Mouse (Mus musculus) urinary bladder, postnatal 10 days (tissue): ENCODE measurements around the gene Aco2.

Source experiments
- DNase-seq: peaks from one replicate; pipeline ENCODE4 v3.0.0; 2022; ENCODE audit warnings: low spot score

The Aco2 gene

GRCm38 (mm10) chr15:81872262-81873136 lies at the start of gene Aco2:
Gene Aco2, plus strand, starts transcription at chr15:81872309.
- DNase-seq = peak; percentile 96

DNA sequence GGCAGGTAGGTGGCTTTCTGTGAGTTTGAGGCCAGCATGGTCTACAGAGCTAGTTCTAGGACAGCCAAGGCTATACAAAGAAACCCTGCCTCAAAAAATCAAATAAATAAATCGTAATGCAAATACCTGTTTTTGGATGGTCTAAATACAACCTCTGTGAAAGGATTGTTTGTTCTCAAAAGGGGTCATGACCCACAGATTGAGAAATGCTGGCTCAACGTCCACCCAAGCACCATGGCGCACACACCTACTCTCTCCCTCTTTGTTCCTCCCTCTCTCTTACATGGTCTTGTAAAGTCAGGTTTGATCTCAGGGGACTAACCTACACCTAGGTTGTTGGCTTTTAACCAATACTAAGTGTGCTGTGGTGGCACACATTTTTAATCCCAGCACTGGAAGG lies 49.5 kb upstream of the Aco2 start:
- no peak for DNase-seq

- no peak for DNase-seq
These were observed 47.3 kb upstream of the Aco2 start for GRCm38 (mm10) chr15:81824832-81825231.

GRCm38 (mm10) chr15:81828426-81829207 lies 43.5 kb upstream of the Aco2 start:
- no peak for DNase-seq

DNA sequence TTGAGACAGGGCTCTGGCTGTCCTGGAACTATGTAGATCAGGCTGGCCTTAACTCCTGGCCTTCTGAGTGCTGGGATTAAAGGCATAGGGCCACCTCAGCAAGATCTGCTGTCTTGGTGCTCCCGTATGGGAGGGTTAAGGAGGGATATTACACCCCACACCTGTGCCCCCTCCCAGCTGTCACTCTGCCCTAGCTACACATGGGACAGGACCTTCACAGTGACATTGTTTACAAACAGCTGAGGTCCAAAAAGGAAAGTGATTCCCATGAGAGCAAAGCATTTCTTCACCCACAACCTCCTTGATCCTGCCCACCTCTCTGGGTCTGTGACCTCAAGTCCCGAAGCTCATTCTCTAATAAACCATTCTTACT lies 42.9 kb upstream of the Aco2 start:
- no peak for DNase-seq

DNA sequence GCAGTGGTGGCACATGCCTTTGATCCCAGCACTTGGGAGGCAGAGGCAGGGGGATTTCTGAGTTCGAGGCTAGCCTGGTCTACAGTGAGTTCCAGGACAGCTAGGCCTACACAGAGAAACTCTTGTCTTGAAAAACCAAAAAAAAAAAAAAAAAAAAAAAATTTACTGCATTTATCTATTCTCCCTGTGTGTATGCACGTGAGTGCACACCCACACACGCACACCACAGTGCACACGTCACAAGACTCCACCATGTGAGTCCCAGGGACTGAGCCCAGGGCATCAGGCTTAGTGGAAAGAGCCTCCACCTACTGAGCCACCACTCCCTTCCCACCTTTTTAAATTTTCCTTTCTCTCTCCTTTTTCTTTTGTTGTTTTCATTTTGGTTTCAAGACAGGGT lies 41.6 kb upstream of the Aco2 start:
- DNase-seq = no peak

DNA sequence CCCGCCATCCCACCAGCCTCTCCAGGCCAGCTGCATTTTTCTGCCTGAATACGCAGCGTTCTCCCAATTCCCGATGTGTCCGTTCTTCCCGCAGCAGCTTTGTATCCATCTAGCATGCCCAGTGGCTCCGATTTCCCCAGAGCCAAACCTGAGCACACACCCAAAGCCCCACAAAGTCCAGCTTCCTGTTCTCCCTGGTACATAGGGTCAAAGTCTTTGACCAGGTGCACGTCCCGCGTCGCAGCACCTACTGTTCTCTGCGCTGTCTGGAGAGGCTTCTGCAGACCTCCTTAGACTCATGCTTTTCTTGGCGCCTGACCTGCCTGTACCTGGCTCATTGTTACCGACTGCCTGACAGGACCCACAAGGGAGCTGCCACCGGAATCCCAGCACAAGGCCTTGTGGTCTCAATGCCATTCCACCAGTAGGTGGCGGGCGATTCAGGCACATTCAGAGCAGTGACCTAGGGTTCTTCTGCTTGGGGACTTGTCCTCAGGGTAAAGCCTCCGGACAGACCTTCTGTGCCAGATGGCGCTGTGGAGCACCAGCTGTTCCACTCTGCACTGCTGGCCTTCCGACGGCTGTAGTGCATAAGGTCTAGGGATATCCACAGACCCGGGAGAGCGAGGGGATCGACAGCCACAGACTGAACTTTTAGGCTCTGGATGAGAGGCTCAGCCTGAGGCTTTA lies 40.8 kb upstream of the Aco2 start:
- DNase-seq = peak; percentile 73

DNA sequence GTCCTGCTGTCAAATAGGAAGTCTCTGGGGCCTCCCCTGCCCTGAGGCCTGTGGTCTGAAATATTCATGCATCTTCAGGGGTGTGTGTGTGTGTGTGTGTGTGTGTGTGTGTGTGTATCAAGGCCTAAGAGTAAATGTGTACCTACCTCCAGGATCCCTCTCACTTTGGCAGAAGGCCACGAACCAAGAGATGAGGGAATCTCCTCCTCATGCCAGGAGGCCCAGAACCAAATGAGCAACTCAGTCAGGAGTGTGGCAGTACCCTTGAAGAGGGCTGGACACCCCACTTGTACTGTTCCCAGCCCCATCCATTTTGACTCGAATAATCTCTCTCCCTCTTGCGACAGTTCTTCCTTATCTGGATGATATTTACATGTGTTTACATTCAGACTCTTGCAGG lies 39.9 kb upstream of the Aco2 start:
- DNase-seq = no peak

DNA sequence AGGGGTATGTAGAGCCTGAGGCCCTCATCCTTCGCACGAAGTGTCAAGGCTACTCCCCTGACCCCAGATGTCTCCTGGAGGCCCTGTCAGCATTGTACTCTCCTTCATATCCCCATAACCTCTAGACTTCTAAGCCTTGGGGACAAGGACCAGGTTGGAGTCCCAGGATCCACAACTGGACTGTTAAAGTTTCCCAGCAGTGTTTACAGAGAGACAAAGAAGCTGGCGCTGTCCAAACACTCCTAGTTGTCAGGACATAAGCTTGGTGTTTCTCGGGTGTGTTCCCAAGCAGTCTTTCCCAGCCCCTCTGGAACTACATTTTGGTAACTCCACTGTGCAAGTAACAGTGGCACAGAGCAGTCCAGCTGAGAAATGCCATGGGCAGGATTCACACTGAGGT lies 38.6 kb upstream of the Aco2 start:
- DNase-seq = no peak

- no peak for DNase-seq
These were observed 37.8 kb upstream of the Aco2 start for GRCm38 (mm10) chr15:81834171-81834841.

DNA sequence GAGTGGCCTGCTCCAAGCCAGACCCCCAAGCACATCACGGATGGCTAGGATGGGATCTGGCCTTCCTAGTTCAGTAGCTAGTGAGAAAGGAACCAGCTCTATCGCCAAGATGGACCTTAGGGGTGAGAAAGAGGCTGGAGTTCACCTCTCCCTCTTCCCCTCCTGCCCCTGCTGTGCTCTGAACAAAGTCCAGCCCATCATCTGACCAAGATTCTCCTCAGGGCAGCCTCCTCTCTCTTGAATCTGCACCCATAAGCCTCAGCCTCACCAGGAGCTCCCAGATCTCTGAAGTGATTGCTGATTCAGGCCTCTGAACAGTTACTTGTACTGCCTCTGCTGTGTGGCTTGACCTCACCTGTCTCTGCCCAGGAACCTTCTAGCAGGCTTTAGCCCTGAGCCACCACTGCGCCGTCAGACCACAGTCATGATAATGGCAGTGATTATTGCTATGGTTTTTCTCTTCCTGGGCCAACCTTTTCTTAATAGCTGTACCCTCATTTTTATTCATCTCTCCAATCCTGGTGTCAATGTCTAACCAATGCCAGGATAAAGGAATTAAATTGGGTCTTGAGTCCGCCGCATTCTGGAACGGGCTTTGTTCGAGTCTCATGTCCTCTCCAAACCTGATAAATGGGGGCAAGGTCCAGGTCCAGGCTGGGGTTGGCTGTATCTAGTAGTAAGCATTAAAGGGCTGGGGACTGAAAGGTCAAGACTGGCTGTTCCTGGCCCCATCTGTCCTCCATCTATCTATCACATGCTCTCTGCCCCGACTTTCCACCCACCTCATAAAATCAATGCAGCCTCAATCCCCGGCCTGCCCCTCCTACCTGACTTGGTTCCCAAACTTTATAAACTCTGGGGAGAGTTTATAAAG lies 36.9 kb upstream of the Aco2 start:
- no peak for DNase-seq

DNA sequence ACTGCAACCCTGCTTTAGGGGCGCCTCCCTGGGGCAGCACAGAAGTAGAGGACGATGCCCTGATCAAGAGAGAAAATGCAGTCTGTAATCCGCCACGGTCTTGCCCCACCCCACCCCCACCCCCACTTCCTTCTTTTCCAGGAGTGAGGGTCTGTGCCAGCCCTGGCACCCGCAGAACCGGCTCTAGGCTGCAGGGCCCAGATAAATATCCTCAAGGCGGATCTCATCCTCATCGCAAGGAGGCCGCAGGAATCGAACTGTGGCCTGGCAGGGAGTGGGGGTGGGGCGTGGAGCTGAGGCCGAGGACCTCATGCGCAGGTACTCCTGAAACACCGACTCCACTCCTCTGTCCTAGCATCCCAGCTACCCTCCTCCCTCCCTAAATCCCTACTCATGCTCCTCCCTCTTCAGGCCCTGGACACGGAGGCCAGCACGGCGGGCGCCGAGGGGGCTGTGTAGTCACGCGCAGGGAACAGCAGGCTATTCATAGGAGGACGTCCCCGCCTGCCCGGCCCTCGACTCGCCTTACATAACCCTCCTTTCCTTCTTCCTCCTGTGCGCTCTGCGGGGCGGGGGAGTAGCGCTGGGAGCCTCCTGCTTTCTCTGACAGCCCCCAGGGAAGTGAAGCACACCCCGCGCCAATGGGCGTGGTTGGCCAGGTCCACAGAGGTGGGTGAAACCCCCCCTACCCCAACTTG lies 35.8 kb upstream of the Aco2 start:
- DNase-seq = peak; percentile 46

DNA sequence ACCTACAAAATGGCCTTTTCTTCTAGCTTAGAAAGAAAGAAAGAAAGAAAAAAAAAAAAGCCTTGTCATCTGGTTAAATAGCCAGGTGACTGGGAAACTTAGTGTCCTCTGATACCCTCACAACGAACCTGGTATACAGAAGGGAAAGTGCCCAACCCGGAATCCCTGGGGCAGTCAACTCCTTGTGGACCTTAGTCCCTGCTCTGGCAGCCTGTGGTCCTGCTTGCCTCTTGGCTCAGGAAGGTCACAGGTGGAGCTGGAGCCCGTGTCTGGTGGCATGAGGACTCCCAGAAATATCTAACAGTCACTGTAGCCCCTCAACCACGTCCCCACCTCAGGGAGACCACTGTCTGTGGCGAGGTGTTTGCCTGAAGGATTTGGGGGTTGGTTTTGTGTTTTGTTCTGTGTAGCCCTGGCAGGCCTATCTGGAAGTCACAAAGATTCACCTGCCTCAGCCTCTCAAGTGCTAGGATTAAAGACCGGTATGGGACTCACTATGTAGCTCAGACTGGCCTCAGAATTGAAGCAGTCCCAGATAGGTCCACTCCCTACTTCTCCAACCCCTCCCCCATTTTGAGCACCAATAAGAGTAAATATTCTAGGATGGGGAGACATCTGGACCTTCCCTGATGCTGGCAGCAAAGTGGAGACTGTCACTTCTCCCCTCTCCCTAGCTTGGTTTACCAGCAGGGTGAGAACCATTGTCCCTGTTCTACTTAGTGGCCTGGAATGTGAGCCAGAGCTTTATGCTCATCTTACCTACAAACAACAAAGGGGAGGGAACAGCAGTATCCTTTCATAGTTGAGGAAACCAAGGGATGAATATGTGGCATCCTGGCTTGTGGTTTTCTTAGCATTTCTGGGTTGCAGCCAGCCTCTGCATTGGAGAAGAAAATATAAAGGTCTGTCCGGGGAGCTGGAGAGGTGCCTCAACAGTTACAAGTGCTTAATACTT lies 34.9 kb upstream of the Aco2 start:
- no peak for DNase-seq

DNA sequence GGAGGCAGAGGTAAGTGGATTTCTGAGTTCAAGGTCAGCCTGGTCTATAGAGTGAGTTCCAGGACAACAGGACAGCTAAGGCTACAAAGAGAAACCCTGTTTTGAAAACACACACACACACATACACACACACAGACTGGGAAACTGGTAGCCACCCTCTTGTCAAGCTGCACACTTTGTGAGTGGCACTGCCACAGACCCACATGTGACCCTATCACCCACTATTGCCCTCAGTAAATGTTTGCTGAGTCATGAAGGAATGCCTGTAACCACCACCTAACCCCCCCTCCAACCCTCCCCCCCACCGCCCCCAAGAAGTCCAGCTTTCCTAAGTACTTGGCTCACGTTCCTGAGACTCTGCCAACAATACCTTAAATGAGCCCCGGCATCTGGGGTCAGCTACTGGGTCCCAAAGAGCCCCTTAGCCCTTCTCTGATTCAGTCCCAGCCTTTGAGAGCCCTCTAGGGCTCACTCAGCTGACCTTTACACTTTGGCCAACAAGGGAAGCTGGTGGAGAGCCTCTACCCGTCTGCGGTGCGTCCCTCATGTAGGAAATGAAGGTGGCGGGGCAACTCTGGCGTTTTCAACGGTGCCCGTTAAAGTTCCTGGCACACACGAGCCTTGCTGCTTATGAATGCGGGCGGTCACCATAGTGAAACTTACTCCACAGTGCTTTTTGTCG lies 33.4 kb upstream of the Aco2 start:
- DNase-seq = no peak

DNA sequence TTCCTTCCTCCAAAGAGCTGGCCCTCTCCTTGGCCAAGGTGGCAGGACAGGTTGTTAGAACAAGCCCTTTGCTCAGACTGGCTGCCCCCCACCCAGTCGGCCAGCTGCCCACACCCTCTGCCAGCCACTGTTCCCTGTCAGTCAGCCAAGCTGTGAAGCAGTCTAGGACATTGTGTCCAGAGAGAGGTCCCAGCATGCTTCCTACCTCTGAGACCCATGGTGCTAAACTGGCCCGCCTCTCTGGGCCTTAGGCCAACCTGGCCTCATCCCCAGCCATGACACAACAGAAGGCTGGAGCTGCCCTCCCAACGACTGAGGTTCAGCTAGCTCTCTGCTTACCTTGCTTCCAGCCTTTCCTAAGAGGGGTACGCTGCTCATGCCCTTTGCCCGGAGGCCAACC lies 32.5 kb upstream of the Aco2 start:
- no peak for DNase-seq

- DNase-seq = no peak
These were observed 31.8 kb upstream of the Aco2 start for GRCm38 (mm10) chr15:81840306-81840705.

DNA sequence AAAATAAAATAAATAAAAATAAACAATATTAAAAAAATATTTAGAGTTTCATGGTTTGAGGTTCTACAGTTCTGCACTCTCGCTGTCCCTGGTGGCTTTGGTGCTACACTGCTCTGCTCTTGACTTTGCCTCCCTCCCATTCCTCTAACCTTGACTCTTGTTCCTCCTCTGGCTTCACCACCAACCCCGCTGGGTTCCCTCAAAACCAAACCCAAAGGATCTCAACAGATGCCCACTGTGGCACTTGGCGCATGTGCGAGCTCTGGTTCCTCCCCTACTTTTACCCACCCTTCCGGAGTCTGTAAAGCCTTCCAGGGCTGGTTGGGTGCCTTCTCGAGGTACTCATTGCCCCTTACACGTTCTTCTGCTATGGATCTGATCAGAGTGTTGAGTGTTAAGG lies 29.8 kb upstream of the Aco2 start:
- DNase-seq = no peak

- DNase-seq = no peak
These were observed 27.0 kb upstream of the Aco2 start for GRCm38 (mm10) chr15:81845033-81845625.
